Mouse (Mus musculus) myocyte (in vitro differentiated cells): ENCODE results near the gene Rcan2.

Experiments used
- CEBPB ChIP-seq: IDR thresholded peaks from 2 replicates; pipeline ENCODE4 v1.6.1; 2011; ENCODE audit warnings: mild to moderate bottlenecking, moderate library complexity; ENCODE audit not compliant: poor library complexity, insufficient read depth, severe bottlenecking
- E2F4 ChIP-seq: IDR thresholded peaks from one replicate; pipeline ENCODE4 v1.6.1; 2011; ENCODE audit warnings: mild to moderate bottlenecking, control low read depth, moderate library complexity; ENCODE audit not compliant: insufficient read depth
- MAX ChIP-seq: IDR thresholded peaks from one replicate; pipeline ENCODE4 v1.6.1; 2011; ENCODE audit warnings: low read depth, mild to moderate bottlenecking, control low read depth
- MYOD1 ChIP-seq, 3 experiments: IDR thresholded peaks; one replicate each; pipeline ENCODE4 v1.6.1; 2011; ENCODE audit warnings: control low read depth in 2 of 3, low read depth in 2 of 3, mild to moderate bottlenecking in 2 of 3, moderate library complexity in 1 of 3; ENCODE audit not compliant: insufficient read length in 2 of 3, control insufficient read depth in 1 of 3
- MYOG ChIP-seq, 3 experiments: IDR thresholded peaks; one replicate each; pipeline ENCODE4 v1.6.1; 2011; ENCODE audit warnings: control low read depth in 2 of 3, low read depth in 2 of 3, mild to moderate bottlenecking in 2 of 3; ENCODE audit not compliant: insufficient read length in 2 of 3, control insufficient read depth in 1 of 3, insufficient read depth in 1 of 3
- POLR2A ChIP-seq: IDR thresholded peaks from one replicate; pipeline ENCODE4 v1.6.1; 2011; ENCODE audit warnings: low read depth, mild to moderate bottlenecking, control low read depth, moderate library complexity; ENCODE audit not compliant: insufficient read length
- POLR2AphosphoS2 ChIP-seq: IDR thresholded peaks from one replicate; pipeline ENCODE4 v1.6.1; 2011; ENCODE audit warnings: low read depth, control low read depth; ENCODE audit not compliant: insufficient read length
- SRF ChIP-seq: IDR thresholded peaks from one replicate; pipeline ENCODE4 v1.6.1; 2011; ENCODE audit warnings: low read depth; ENCODE audit not compliant: control insufficient read depth, insufficient read length
- TCF12 ChIP-seq: IDR thresholded peaks from one replicate; pipeline ENCODE4 v1.6.1; 2011; ENCODE audit warnings: mild to moderate bottlenecking, control low read depth; ENCODE audit not compliant: poor library complexity, insufficient read depth, severe bottlenecking
- USF1 ChIP-seq: IDR thresholded peaks from one replicate; pipeline ENCODE4 v1.6.1; 2011; ENCODE audit warnings: low read depth, mild to moderate bottlenecking, control low read depth, moderate library complexity

- TF ChIP-seq POLR2AphosphoS2 = no peak
- no peak for TF ChIP-seq POLR2A
- TF ChIP-seq USF1 = no peak
- no peak for TF ChIP-seq CEBPB
- no peak for TF ChIP-seq E2F4
- TF ChIP-seq MYOG (IDR thresholded peaks at IDR 0.05; ENCODE audit: control insufficient read depth in 1 of 3, insufficient read depth in 1 of 3, insufficient read length in 2 of 3, low read depth in 2 of 3) = no peak
- no peak for TF ChIP-seq MAX
- TF ChIP-seq TCF12 = no peak
- TF ChIP-seq SRF = no peak
- TF ChIP-seq MYOD1 (IDR thresholded peaks at IDR 0.05; ENCODE audit: control insufficient read depth in 1 of 3, insufficient read length in 2 of 3, low read depth in 2 of 3) = no peak
Observed at GRCm38 (mm10) chr17:43791751-43792150, 9.4 kb upstream of the Rcan2 start.
